Mouse (Mus musculus): ENCODE results near the gene Rpa1.

DNA sequence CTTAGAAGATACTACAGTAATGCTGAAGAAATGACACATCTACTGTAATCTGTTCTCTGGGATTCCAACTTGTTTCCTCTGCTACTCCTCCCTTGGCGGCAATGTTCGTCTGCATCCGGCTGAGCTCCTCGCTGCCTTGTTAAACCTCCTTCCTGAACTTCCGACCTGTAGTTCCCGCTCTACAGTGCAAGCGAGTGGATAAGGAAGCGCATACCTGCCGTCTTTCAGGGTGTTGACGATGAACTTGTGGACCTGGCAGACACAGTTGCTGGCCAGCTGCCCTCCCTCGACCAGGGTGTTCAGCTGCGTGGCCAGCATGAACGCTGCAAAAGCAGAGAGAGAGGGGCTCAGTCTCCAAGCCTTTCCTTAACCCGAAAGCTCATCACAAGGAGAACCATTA is 8.0 kb downstream of the Rpa1 start:
- TF ChIP-seq CTCF (IDR thresholded peaks at IDR 0.05; ENCODE audit: insufficient read depth, low read length), result no peak
- no peak for TF ChIP-seq POLR2A (IDR thresholded peaks at IDR 0.05; ENCODE audit: borderline replicate concordance, extremely low read depth, low read depth, low read length)

Measured in lung, adult 2 months (tissue).